Mouse (Mus musculus): ENCODE results near the gene Myo1b.

Myo1b gene

GRCm38 (mm10) chr1:51719897-51720673 lies 195.8 kb downstream of the Myo1b start:
- 26% methylated on average over 9 of the region's 9 CpGs for WGBS

GRCm38 (mm10) chr1:51710831-51711230 lies 205.0 kb downstream of the Myo1b start:
- WGBS, result 82% methylated on average over 2 of the region's 2 CpGs

GRCm38 (mm10) chr1:51706106-51706505 lies 209.8 kb downstream of the Myo1b start:
- WGBS, result 86% methylated on average over 3 of the region's 3 CpGs

- 88% methylated on average over 4 of the region's 4 CpGs for WGBS
Observed at GRCm38 (mm10) chr1:51704610-51705009, 211.3 kb downstream of the Myo1b start.

Measured in cerebral cortex, adult 2 months (tissue).